Mouse (Mus musculus): ENCODE data around the gene Gal3st1. TPM values are rescaled to one million over a fixed set of nuclear protein-coding genes. Genes with fewer than 3 reads are reported as not detected.

Gene Gal3st1
- polyA plus RNA-seq, 1 experiment from 2014 or later = not detected

DNA sequence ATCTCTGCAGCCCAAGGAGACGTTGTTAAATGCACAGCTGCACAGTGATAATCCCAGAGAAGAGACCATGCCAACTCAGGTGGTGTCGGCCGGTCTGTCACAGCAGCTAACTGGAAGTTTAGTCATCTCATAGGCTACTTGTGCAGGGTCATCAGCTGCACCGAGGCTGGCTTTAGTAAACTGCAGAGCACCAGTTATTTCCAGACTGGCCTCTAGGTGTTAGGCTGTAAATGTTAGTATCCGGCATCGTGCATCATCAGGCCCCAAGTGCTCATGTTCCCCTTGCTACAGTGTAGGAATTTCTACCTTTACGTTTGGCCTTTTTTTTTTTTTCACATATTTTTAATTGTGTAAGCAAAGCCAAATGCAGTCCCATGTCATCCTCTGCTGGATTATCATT is 50.0 kb downstream of the Gal3st1 start:
- no peaks in the 10 kb centered on the region for H3K36me3 ChIP-seq (ENCODE audit: inconsistent target)
- 90% methylated on average over 7 of the region's 7 CpGs for WGBS (ENCODE audit: missing documents)
- no peak overlapping the region for H3K4me3 ChIP-seq (ENCODE audit: inconsistent target)
- no peaks in the 10 kb centered on the region for H3K79me2 ChIP-seq (ENCODE audit: inconsistent target)
- no peak overlapping the region for H3K27ac ChIP-seq

DNA sequence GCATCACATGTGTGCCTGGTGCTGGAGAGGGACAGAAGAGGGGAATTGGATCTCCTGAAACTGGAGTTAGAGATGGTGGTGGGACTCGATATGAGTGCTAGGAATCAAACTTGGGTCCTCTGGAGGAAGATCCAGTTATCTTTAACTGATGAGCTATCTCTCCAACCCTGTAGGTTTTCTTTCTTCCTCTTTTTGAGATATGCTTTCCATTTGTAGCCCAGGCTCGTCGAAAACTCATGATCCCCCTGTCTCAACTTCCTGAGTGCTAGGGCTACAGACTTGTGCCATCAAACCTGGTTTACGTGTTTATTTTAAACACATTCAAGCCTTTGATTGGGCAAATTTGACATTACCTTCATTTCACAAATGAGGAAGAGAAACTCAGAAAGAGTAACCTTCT is 50.7 kb downstream of the Gal3st1 start:
- H3K36me3 ChIP-seq (ENCODE audit: inconsistent target) = no peaks in the 10 kb centered on the region
- no peak overlapping the region for H3K27ac ChIP-seq
- no peak overlapping the region for H3K4me3 ChIP-seq (ENCODE audit: inconsistent target)
- WGBS (ENCODE audit: missing documents) = 30% methylated on average over 4 of the region's 4 CpGs
- no peaks in the 10 kb centered on the region for H3K79me2 ChIP-seq (ENCODE audit: inconsistent target)

DNA sequence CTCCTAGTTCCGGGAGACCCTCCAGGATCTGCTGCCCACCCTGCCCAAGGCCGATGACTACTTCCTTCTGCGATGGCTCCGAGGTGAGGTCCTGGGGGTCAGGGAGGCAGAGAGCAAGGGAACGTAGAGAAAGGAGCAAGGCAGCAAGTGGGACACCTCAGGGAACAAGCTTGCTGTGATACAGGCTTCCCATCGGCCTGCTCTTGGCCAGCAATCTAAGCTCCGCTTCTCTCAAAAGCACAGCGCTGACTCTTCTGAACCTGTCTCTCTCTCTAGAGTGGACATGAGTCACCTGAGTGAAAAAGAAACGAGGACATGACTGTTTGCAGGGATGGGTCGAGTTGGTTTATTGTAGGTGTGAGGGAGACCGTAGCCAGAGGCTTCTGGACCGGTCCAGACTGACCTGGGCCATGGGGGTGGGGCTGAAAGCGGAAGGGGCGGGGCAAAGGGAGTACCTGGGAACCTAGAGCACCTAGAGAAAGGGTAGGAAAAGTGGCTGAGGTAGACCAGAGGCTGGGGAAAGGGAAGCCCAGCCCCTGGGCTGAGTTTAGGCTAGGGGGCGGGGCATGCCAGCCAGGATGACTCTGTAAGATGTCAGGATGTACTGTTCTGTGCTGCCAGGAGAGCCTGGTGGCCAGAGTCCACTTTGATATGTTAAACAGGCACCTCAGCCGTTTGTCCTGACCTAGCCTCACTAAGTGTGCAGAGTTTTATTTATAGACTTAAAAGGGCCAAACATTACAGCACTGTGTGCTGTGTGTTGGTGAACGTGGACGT is 51.9 kb downstream of the Gal3st1 start:
- H3K36me3 ChIP-seq (ENCODE audit: inconsistent target) = no peaks in the 10 kb centered on the region
- H3K27ac ChIP-seq = no peak overlapping the region
- no peaks in the 10 kb centered on the region for H3K79me2 ChIP-seq (ENCODE audit: inconsistent target)
- H3K4me3 ChIP-seq (ENCODE audit: inconsistent target) = no peak overlapping the region
- WGBS (ENCODE audit: missing documents) = 78% methylated on average over 18 of the region's 18 CpGs

DNA sequence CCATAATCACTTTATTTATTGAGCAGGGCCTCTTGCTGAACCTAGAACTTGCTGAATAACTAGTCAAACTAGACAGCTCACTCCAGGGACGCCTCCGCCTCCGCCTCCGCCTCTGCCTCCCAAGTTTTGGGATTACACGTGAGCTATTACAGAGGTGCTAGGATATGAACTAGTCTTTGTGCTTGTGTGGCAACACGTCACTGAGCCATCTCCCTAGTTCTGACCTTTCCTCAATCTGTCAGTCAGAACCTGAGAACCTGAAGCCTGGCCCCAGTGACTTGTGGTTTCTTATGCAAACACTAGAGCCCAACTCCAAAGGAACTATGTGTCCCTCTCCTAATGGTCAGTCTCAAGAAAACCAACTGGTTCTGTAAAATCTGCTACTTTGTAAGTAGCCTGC is 52.5 kb downstream of the Gal3st1 start:
- 93% methylated on average over 6 of the region's 6 CpGs for WGBS (ENCODE audit: missing documents)
- no peak overlapping the region for H3K27ac ChIP-seq

DNA sequence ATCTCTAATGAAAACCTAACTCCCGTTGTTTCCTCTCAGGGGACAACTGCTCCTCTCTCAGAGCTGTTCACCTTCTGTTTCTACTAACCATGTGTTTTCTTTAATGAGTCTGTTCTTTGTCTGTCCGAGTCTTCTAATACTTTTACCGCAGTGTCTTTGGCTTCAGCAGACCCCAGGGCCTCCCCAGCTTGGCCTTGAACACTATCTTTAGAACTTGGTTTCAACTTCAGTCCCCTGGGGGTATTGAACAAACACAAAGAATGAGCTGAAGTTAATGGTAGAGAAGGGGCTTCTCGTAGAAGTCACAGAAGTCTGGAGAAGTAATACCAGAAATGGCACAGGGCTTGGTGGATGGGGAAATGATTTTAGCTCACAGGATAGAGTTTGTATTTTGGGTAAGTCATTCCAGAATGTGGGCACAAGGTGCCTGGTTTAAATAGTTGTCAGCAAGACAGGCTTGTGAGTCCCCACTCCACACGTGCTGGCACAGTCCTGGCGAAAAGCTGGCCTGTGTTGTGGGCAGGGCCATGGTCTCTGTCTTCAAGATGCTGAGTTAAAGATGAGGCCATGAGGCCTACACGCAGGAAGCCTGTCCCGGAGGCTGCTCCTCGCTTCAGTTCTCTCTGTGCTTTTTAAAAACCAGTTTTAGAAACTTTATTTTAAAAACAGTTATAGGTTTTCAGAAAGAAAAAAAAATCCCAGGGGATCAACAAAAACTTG is 53.1 kb downstream of the Gal3st1 start:
- Histone ChIP-seq H3K4me3 (ENCODE audit: inconsistent target) (no peak overlapping the region), H3K36me3 (ENCODE audit: inconsistent target) (no peaks in the 10 kb centered on the region), H3K79me2 (ENCODE audit: inconsistent target) (no peaks in the 10 kb centered on the region), H3K27ac (no peak overlapping the region)
- 91% methylated on average over 9 of the region's 9 CpGs for WGBS (ENCODE audit: missing documents)

More for the DNA sequence above, 52.5 kb downstream of the Gal3st1 start:
- H3K4me3 ChIP-seq (ENCODE audit: inconsistent target) = no peak overlapping the region
- no peaks in the 10 kb centered on the region for H3K36me3 ChIP-seq (ENCODE audit: inconsistent target)
- no peaks in the 10 kb centered on the region for H3K79me2 ChIP-seq (ENCODE audit: inconsistent target)

DNA sequence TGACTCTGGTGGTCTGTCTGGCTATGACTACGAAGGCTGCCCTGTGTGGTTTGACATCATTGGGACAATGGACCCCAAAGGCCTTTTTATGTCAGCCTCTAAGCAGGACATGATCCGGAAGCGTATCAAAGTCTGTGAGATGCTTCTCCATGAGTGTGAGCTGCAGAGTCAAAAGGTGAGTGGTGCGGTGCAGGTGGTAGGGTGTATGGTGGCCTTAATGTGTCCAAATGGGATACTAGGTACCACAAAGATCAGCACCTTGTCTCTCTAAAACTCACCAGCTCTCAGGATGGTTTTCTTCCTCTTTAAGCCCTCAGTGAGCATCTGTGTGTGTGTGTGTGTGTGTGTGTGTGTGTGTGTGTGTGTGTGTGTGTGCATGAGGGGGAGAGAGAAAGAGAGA is 56.5 kb downstream of the Gal3st1 start:
- no peak overlapping the region for H3K27ac ChIP-seq
- no peaks in the 10 kb centered on the region for H3K36me3 ChIP-seq (ENCODE audit: inconsistent target)
- 91% methylated on average over 4 of the region's 4 CpGs for WGBS (ENCODE audit: missing documents)
- H3K79me2 ChIP-seq (ENCODE audit: inconsistent target) = no peaks in the 10 kb centered on the region
- H3K4me3 ChIP-seq (ENCODE audit: inconsistent target) = no peak overlapping the region

DNA sequence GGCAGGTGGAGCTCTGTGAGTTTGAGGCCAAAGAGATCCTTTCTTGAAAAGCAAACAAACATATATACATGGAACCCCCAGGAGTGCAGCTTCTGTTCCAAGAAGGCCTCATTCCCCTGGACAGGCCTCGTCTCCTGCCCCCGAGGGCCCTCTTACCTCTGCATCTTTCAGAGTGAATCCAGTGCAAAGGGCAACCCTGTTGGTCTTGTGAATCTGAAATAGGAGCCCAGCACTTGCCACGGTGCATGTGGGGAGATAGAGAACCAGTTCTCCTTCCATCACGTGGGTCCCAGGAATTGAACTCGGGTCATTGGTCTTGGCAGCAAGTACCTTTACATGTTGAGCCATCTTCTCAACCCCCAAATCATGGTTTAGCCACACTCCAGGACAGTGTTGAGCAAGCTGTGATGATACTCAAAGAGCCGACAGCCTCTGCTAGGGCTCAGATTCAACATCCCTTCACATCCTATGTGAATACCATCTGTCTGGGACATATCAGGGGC is 57.7 kb downstream of the Gal3st1 start:
- Histone ChIP-seq H3K79me2 (ENCODE audit: inconsistent target) (no peaks in the 10 kb centered on the region), H3K27ac (no peak overlapping the region), H3K36me3 (ENCODE audit: inconsistent target) (no peaks in the 10 kb centered on the region), H3K4me3 (ENCODE audit: inconsistent target) (no peak overlapping the region)
- WGBS (ENCODE audit: missing documents) = 93% methylated on average over 6 of the region's 6 CpGs

DNA sequence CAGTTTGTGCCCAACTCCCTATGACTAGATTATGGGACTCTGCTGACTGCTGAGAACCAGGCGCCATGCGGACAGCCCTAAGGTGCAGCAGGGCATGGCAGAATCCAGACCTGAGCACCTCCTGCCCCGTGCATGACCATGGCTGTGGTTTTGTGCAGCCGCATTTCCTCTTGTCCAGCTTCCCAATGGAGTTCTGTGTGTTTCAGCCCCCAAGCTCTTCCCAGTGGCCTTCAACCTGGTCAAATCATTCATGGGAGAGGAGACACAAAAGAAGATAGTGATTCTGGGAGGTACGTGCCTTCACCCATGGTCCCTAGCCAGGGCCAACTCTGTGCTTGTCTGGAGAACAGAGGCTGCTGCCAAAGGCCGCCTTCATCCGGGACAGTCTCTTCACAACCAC is 59.6 kb downstream of the Gal3st1 start:
- Histone ChIP-seq H3K27ac (no peak overlapping the region), H3K36me3 (ENCODE audit: inconsistent target) (no peaks in the 10 kb centered on the region), H3K4me3 (ENCODE audit: inconsistent target) (no peak overlapping the region), H3K79me2 (ENCODE audit: inconsistent target) (no peaks in the 10 kb centered on the region)
- WGBS (ENCODE audit: missing documents) = 86% methylated on average over 7 of the region's 7 CpGs

DNA sequence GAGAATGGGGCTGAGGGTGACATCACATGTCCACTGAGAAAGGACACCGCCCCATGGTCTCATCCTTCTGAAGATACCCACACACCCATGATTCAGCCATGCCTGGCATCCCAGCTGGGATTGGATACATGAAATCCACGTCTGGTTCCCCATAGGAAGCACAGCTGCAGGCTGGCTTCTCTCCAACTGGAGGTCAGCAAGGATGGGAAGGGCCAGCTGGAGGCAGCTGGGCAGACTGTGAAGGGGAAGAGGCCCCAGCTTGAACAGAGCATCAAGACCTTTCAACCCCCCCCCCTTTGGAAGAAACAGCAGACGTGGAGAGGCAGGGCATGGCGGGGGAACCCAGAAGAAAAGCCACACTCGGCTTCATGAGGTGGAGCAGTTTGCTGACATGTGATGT is 63.1 kb downstream of the Gal3st1 start:
- no peak overlapping the region for H3K27ac ChIP-seq

DNA sequence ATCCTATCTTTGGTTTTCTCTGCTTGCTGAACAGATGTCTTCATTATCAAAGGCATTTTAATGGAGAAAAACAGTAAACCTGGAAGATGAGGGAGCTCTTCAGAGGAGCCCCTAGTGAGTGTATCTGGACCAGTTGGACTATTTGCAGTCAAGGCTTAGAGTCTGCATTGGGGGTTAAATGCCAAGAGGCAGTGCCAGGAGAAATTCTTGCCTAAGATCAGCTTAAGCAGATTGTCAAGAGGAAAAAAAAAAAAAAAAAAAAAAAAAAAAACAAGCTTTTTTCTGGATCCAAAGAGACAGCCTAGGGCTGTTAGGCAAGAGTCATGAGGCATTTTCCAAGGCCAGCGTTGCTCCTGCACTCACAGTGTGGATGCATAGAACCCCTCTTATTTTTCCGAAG is 64.3 kb downstream of the Gal3st1 start:
- WGBS (ENCODE audit: missing documents) = 93% methylated on average over 2 of the region's 2 CpGs
- Histone ChIP-seq H3K79me2 (ENCODE audit: inconsistent target) (no peaks in the 10 kb centered on the region), H3K27ac (no peak overlapping the region), H3K4me3 (ENCODE audit: inconsistent target) (no peak overlapping the region), H3K36me3 (ENCODE audit: inconsistent target) (no peaks in the 10 kb centered on the region)

More for the DNA sequence above, 63.1 kb downstream of the Gal3st1 start:
- H3K4me3 ChIP-seq (ENCODE audit: inconsistent target) = no peak overlapping the region
- no peaks in the 10 kb centered on the region for H3K36me3 ChIP-seq (ENCODE audit: inconsistent target)
- no peaks in the 10 kb centered on the region for H3K79me2 ChIP-seq (ENCODE audit: inconsistent target)
- 83% methylated on average over 5 of the region's 5 CpGs for WGBS (ENCODE audit: missing documents)

DNA sequence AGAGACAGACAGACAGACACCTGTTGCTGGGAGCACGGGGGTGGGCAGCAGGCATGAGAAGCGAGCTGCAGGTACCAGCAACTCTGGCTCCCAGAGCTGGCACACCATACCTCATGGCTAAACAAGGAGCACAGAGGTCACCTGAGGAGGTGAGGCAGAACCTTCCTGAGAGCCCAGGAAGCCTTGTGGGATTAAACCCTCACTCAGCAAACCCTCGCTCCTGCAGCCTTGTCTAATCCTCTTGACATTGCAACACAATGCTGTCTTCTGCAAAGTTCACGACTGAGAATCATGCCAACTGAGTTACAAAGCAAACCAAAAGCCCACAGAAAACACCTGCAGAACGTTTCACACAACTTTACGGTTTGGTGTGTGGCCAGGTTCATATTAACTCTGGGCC is 65.0 kb downstream of the Gal3st1 start:
- WGBS (ENCODE audit: missing documents) = 91% methylated on average over 5 of the region's 6 CpGs
- H3K27ac ChIP-seq = no peak overlapping the region
- H3K4me3 ChIP-seq (ENCODE audit: inconsistent target) = no peak overlapping the region
- H3K79me2 ChIP-seq (ENCODE audit: inconsistent target) = no peaks in the 10 kb centered on the region
- no peaks in the 10 kb centered on the region for H3K36me3 ChIP-seq (ENCODE audit: inconsistent target)

Other genes with a start within 250 kb of the Gal3st1 start
- gene Osbp2, start 119.7 kb upstream of the Gal3st1 start, polyA plus RNA-seq (2018) = 11.1 to 28.2 TPM (median 13.4 TPM) in 3 replicates
- gene 4921536K21Rik, start 88.5 kb upstream of the Gal3st1 start, polyA plus RNA-seq (2018) = 0.23 to 0.27 TPM (median 0.26 TPM) in 3 replicates
- gene Dusp18, start 88.4 kb upstream of the Gal3st1 start, polyA plus RNA-seq (2018) = 1.5 to 2.8 TPM (median 1.5 TPM) in 3 replicates
- gene Slc35e4, start 69.0 kb upstream of the Gal3st1 start, polyA plus RNA-seq (2018) = 7.6 to 21.0 TPM (median 11.5 TPM) in 3 replicates
- gene Tcn2, start 51.5 kb upstream of the Gal3st1 start, polyA plus RNA-seq (2018) = 146 to 274 TPM (median 178 TPM) in 3 replicates
- 48.4 to 113 TPM (median 80.4 TPM) in 3 replicates for gene Pes1, start 19.7 kb upstream of the Gal3st1 start, polyA plus RNA-seq (2018)
- not detected in 3 replicates for gene 4930556J24Rik, start 6.9 kb upstream of the Gal3st1 start, polyA plus RNA-seq (2018)
- not detected in 3 replicates for gene Sec14l4, start 47.8 kb downstream of the Gal3st1 start, polyA plus RNA-seq (2018)
- gene Sec14l3, start 81.2 kb downstream of the Gal3st1 start, polyA plus RNA-seq (2018) = not detected in 3 replicates
- 1.4 to 1.6 TPM (median 1.5 TPM) in 3 replicates for gene Mtfp1, start 111.8 kb downstream of the Gal3st1 start, polyA plus RNA-seq (2018)
- gene Sec14l2, start 139.8 kb downstream of the Gal3st1 start, polyA plus RNA-seq (2018) = 0.12 to 0.22 TPM (median 0.15 TPM) in 3 replicates
- gene Rnf215, start 151.6 kb downstream of the Gal3st1 start, polyA plus RNA-seq (2018) = 7.0 to 14.0 TPM (median 11.5 TPM) in 3 replicates
- gene Ccdc157, start 176.7 kb downstream of the Gal3st1 start, polyA plus RNA-seq (2018) = 0.62 to 1.1 TPM (median 1.0 TPM) in 3 replicates
- 22.6 to 31.7 TPM (median 29.8 TPM) in 3 replicates for gene Sf3a1, start 176.7 kb downstream of the Gal3st1 start, polyA plus RNA-seq (2018)
- 9.4 to 23.8 TPM (median 16.5 TPM) in 3 replicates for gene Tbc1d10a, start 203.2 kb downstream of the Gal3st1 start, polyA plus RNA-seq (2018)
- 2.2 to 3.4 TPM (median 2.2 TPM) in 3 replicates for gene Castor1, start 234.6 kb downstream of the Gal3st1 start, polyA plus RNA-seq (2018)